Mouse (Mus musculus) kidney, postnatal 0 days (tissue): ENCODE data around the gene Rapgef1. TPM values are rescaled to one million over a fixed set of nuclear protein-coding genes. Genes with fewer than 3 reads are reported as not detected.

Source experiments
- ATAC-seq: fragments of 200-750 bp; cut with Nextera tagmentation; replicated peaks from 2 replicates; pipeline ENCODE4 v1.8.0; 2017; ENCODE audit warnings: low read depth, moderate number of reproducible peaks, moderate TSS enrichment, moderate library complexity; ENCODE audit not compliant: low FRiP score
- DNase-seq: peaks from one replicate; pipeline ENCODE4 v3.0.0-alpha.2; 2016; ENCODE audit warnings: low spot score
- H3K27ac ChIP-seq: fragments of 300-500 bp; sonication (generic); 2 replicates; pipeline ENCODE4 v1.5.1; 2014; ENCODE audit warnings: mild to moderate bottlenecking
- H3K27me3 ChIP-seq: fragments of 300-500 bp; sonication (generic); 2 replicates; pipeline ENCODE4 v1.6.1; 2014; ENCODE audit warnings: low read length, mixed read lengths; ENCODE audit not compliant: insufficient read depth
- H3K36me3 ChIP-seq: fragments of 300-500 bp; sonication (generic); 2 replicates; pipeline ENCODE4 v1.6.1; 2014; ENCODE audit warnings: low read length, mixed read lengths; ENCODE audit not compliant: insufficient read depth
- H3K4me1 ChIP-seq: fragments of 300-500 bp; sonication (generic); replicated peaks from 2 replicates; pipeline ENCODE4 v1.6.1; 2014; ENCODE audit warnings: antibody characterized with exemption, low read length, mixed read lengths; ENCODE audit not compliant: insufficient read depth
- H3K4me2 ChIP-seq: fragments of 300-500 bp; sonication (generic); 2 replicates; pipeline ENCODE4 v1.6.1; 2014; ENCODE audit warnings: mild to moderate bottlenecking, low read length, moderate library complexity, mixed read lengths
- H3K4me3 ChIP-seq: fragments of 300-500 bp; sonication (generic); replicated peaks from 2 replicates; pipeline ENCODE4 v1.5.1; 2014; ENCODE audit warnings: low read depth, low read length
- H3K9ac ChIP-seq: fragments of 300-500 bp; sonication (generic); 2 replicates; pipeline ENCODE4 v1.6.1; 2014; ENCODE audit warnings: low read depth, low read length
- H3K9me3 ChIP-seq: fragments of 300-500 bp; sonication (generic); replicated peaks from 2 replicates; pipeline ENCODE4 v1.6.1; 2016; ENCODE audit warnings: low read length, inconsistent platforms, mixed read lengths
- CTCF ChIP-seq: IDR thresholded peaks from 2 replicates; pipeline ENCODE4 v1.5.1; 2016; ENCODE audit warnings: antibody characterized with exemption, low read depth, mild to moderate bottlenecking, moderate library complexity
- WGBS: fragments of 180-500 bp; shearing (Covaris S2); extraction: QIAGEN DNeasy Blood & Tissue Kit; methylation state at CpG from one replicate; pipeline ENCODE4 v1.1.7; 2014; 5-methylcytosine and 5-hydroxymethylcytosine counted together
- polyA plus RNA-seq: library from polyadenylated mRNA; unstranded; fragments of >200 nt; fragmentation: Nextera tagmentation; extraction: Ambion mirVana; gene quantifications from 2 replicates; pipeline ENCODE4 v1.2.1, GENCODE M21; 2015

The Rapgef1 gene
- polyA plus RNA-seq, 1 experiment from 2014 or later = 12.0 TPM

DNA sequence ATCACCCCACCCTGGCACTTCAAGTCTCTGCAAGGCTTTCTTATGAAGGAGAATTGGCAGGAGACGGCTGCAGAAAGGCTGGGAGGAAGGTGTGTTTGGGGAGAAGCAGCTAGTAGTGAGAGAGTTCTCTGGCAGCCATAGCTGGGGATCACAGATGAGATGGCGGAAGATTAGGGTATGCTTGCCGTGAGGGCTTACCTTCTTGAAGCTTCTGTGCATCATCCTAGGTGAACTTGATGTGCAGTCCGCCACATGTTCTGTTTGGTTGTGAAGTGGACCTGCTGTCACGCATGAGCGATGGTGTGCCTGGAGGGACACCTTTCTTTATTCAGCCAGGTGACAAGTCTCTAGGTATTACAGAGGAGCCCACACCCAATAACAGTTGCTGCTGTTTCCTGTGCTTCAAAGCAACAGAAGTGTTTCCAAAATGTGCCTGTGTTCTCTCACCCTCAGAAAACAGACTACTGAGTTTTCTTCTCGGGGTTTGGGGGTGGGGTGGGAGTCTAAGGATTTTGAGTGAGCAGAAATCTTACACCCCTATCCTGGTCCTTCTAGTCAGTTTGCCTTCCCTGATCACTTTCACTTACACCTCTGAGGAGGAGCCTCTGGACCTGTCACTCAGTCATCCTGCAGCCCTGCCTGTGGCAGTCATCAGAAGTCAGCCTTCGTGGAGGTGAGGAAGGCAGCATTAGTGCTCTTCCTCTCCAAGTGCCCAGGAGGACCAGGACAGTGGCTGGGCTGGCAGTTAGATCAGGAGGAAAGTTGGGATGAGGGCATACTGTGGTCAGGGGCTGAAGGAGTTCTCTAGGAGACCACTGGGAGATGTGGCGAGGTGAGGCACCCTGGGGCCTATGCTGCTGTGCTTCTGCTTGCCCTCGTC lies 2.8 kb downstream of the Rapgef1 start:
- Histone ChIP-seq H3K9me3 (no peaks in the 10 kb centered on the region), H3K4me1 (0 out of 2 replicates have a peak, but pooled peaks cover 7% of the 10 kb centered on the region), H3K36me3 (no peaks in the 10 kb centered on the region), H3K4me2 (no peak overlapping the region), H3K9ac (no peak overlapping the region), H3K4me3 (no peak overlapping the region), H3K27ac (no peak overlapping the region), H3K27me3 (no peaks in the 10 kb centered on the region)
- ATAC-seq = no peak
- TF ChIP-seq CTCF = no peak
- 79% methylated on average over 10 of the region's 10 CpGs for WGBS
- no peak for DNase-seq

- Histone ChIP-seq H3K4me2 (no peak overlapping the region), H3K27me3 (no peaks in the 10 kb centered on the region), H3K4me3 (no peak overlapping the region), H3K9ac (no peak overlapping the region), H3K4me1 (0 out of 2 replicates have a peak, but pooled peaks cover 7% of the 10 kb centered on the region), H3K9me3 (no peaks in the 10 kb centered on the region), H3K36me3 (no peaks in the 10 kb centered on the region), H3K27ac (no peak overlapping the region)
- ATAC-seq = no peak
- TF ChIP-seq CTCF = no peak
- 52% methylated on average over 9 of the region's 9 CpGs for WGBS
- no peak for DNase-seq
These were observed 3.9 kb downstream of the Rapgef1 start for GRCm38 (mm10) chr2:29623247-29624090.

DNA sequence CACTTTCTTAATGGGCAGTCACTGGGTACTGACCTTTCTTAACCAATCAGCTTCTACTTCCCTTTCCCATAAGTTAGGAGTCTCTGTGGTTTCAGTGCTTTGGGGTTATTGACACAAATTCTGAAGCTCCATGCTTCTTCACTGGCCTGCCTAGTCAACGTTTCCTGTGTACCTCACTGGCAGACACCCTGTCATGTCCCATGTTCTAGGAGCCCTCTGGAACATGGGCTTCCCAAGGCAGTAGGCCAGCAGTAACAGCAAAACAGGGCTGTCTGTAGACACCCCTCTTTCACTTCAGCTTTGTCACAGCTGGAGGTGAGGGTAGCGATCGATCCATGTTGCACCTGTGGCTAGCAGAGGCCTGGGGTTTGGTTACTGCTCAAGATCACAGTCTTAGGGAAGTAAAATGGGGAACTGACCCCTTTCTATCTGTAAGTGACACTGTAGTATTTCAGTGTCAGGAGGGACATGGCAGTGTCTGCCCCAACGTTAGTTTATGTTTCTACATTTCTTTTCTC lies 4.6 kb downstream of the Rapgef1 start:
- no peaks in the 10 kb centered on the region for H3K9me3 ChIP-seq
- H3K36me3 ChIP-seq = no peaks in the 10 kb centered on the region
- H3K4me2 ChIP-seq = no peak overlapping the region
- ATAC-seq (no peak), DNase-seq (no peak)
- H3K9ac ChIP-seq = no peak overlapping the region
- no peak overlapping the region for H3K4me3 ChIP-seq
- 70% methylated on average over 4 of the region's 4 CpGs for WGBS
- TF ChIP-seq CTCF = no peak
- no peaks in the 10 kb centered on the region for H3K27me3 ChIP-seq
- H3K4me1 ChIP-seq = 0 out of 2 replicates have a peak, but pooled peaks cover 7% of the 10 kb centered on the region
- no peak overlapping the region for H3K27ac ChIP-seq

GRCm38 (mm10) chr2:29624739-29625138 lies 5.2 kb downstream of the Rapgef1 start:
- ATAC-seq (no peak), DNase-seq (no peak)
- H3K27ac ChIP-seq = no peak overlapping the region

DNA sequence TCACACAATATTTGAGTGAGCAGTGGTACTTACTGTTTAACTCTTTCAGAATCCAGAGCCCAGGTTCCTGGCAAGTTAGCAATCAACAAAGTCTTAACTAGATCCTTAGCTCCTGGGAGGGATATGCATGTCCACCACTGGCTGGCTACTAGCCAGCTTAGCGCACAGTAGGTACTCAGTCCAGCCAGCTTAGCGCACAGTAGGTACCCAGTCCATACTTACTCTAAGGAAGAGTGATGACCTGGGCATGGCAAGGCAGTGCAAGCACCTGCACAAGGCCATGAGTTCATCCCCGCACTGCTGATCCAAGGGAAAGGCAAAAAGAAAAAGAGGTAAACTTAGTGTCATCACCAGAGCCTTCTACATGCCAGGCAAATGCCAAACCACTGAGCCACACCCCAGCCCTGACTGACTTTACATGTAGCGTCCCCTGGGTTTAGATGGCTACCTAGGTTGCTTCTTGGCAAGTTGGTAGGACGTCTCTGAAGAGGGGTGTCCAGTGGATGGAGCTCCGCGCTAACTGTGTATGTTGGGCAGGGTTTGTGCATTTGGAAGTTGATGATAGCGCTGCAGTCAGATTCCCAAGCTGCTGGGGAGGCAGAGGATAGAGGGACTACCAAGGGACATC lies 6.2 kb downstream of the Rapgef1 start:
- no peaks in the 10 kb centered on the region for H3K9me3 ChIP-seq
- H3K4me3 ChIP-seq = no peak overlapping the region
- no peak for ATAC-seq
- TF ChIP-seq CTCF = no peak
- H3K9ac ChIP-seq = no peak overlapping the region
- H3K4me1 ChIP-seq = 0 out of 2 replicates have a peak, but pooled peaks cover 4% of the 10 kb centered on the region
- H3K27ac ChIP-seq = no peak overlapping the region
- WGBS = 96% methylated on average over 8 of the region's 8 CpGs
- no peak for DNase-seq
- H3K4me2 ChIP-seq = no peak overlapping the region
- no peaks in the 10 kb centered on the region for H3K36me3 ChIP-seq
- H3K27me3 ChIP-seq = no peaks in the 10 kb centered on the region

More at GRCm38 (mm10) chr2:29624739-29625138, 5.2 kb downstream of the Rapgef1 start:
- 0 out of 2 replicates have a peak, but pooled peaks cover 7% of the 10 kb centered on the region for H3K4me1 ChIP-seq
- no peak overlapping the region for H3K4me2 ChIP-seq
- H3K36me3 ChIP-seq = no peaks in the 10 kb centered on the region
- TF ChIP-seq CTCF = no peak
- WGBS = 66% methylated on average over 5 of the region's 5 CpGs
- no peak overlapping the region for H3K4me3 ChIP-seq
- no peaks in the 10 kb centered on the region for H3K9me3 ChIP-seq
- H3K27me3 ChIP-seq = no peaks in the 10 kb centered on the region
- H3K9ac ChIP-seq = no peak overlapping the region
